Mouse (Mus musculus): Measurements from ENCODE around the gene Gm20388.

GRCm38 (mm10) chr8:122078321-122078720 lies 2167.7 kb downstream of the Gm20388 start:
- TF ChIP-seq TAL1 (IDR thresholded peaks at IDR 0.05; ENCODE audit: low read length), result no peak
- no peak for TF ChIP-seq GATA1 (IDR thresholded peaks at IDR 0.05; ENCODE audit: low read length)

All from erythroblast, embryonic 14.5 days (primary cell).